In genomic region chr12:92100080-92100479, GRCm38 (mm10) we compare ENCODE assay signal across 18 mouse cellular contexts.
"Had no signal": no experiment of that assay in that cellular context is flagged by ENCODE, and none has a peak within 500 bp of the region (broad histone marks: within the 10 kb centered on the region; RNA-seq: fewer than 3 reads in every experiment).

No protein-coding gene starts in this region.

- H3K36me3 ChIP-seq: midbrain, embryonic 10.5 days; midbrain, embryonic 12.5 days; neural tube, embryonic 13.5 days; neural tube, embryonic 15.5 days had no signal

- H3K4me3 ChIP-seq: midbrain, embryonic 10.5 days; midbrain, embryonic 12.5 days; myocyte; neural tube, embryonic 13.5 days; neural tube, embryonic 15.5 days had no signal

- H3K27ac ChIP-seq: liver, embryonic 14.5 days; midbrain, embryonic 10.5 days; midbrain, embryonic 12.5 days; neural tube, embryonic 13.5 days; neural tube, embryonic 15.5 days had no signal

- H3K27me3 ChIP-seq: midbrain, embryonic 12.5 days; neural tube, embryonic 13.5 days; neural tube, embryonic 15.5 days had no signal

- DNase-seq: lung, adult 18-20 months; lung, embryonic 14.5 days; lung, postnatal 10 days; lung, postnatal 4 days; midbrain, embryonic 14.5 days; retina, postnatal 1 day; right cerebral cortex, postnatal 14 days; right cerebral cortex, postnatal 4 days; spleen, adult 18-20 months; thymus, adult 2 months; thymus, postnatal 25 days; thymus, postnatal 4 days had no signal

- H3K9me3 ChIP-seq: midbrain, embryonic 10.5 days; midbrain, embryonic 12.5 days; neural tube, embryonic 13.5 days; neural tube, embryonic 15.5 days had no signal

- H3K4me1 ChIP-seq: midbrain, embryonic 10.5 days; midbrain, embryonic 12.5 days; neural tube, embryonic 13.5 days; neural tube, embryonic 15.5 days had no signal
